Mouse (Mus musculus) left cerebral cortex, adult 2 months (tissue): ENCODE measurements at regions not wholly inside any gene's neighbourhood (a gene's known extent, or its start where the extent isn't known, plus 50 kb on each side); places are given as distances from the start of the nearest gene placed in this dataset.

Experiments used
- DNase-seq, 2 experiments: peaks; one replicate each; pipeline ENCODE4 v3.0.0; 2021 to 2022; ENCODE audit warnings: low spot score in 2 of 2, mixed read lengths in 1 of 2; ENCODE audit errors: extremely low spot score in 1 of 2
- H3K27ac ChIP-seq: fragments of 200-600 bp; 2 replicates; pipeline ENCODE4 v1.8.1; 2022
- H3K4me3 ChIP-seq: fragments of 200-600 bp; 2 replicates; pipeline ENCODE4 v1.8.1; 2022
- CTCF ChIP-seq: fragments of 200-600 bp; IDR thresholded peaks from 2 replicates; pipeline ENCODE4 v1.8.1; 2022; ENCODE audit warnings: antibody characterized with exemption, mild to moderate bottlenecking, moderate library complexity
- intact Hi-C: fragments of 180-260 bp; cut with DNase I; formaldehyde crosslinking; loops from one replicate; pipeline ENCODE4 v1.15.1; 2025

- Histone ChIP-seq H3K4me3 (no peak overlapping the region), H3K27ac (no peak overlapping the region)
- no peak for DNase-seq
- no peak for TF ChIP-seq CTCF
- intact Hi-C loops: no loop called here
These were observed 76.9 kb upstream of the Plekhg1 start for GRCm38 (mm10) chr10:3663296-3663695.

GRCm38 (mm10) chr10:3684481-3684880 lies 55.7 kb upstream of the Plekhg1 start:
- TF ChIP-seq CTCF: no peak
- intact Hi-C loops: no loop called here
- Histone ChIP-seq H3K27ac (no peak overlapping the region), H3K4me3 (no peak overlapping the region)
- no peak for DNase-seq
